Mouse (Mus musculus): ENCODE measurements around the gene P2rx1. TPM values are rescaled to one million over a fixed set of nuclear protein-coding genes. Genes with fewer than 3 reads are reported as not detected.

Gene P2rx1
- polyA plus RNA-seq, 1 experiment = not detected

DNA sequence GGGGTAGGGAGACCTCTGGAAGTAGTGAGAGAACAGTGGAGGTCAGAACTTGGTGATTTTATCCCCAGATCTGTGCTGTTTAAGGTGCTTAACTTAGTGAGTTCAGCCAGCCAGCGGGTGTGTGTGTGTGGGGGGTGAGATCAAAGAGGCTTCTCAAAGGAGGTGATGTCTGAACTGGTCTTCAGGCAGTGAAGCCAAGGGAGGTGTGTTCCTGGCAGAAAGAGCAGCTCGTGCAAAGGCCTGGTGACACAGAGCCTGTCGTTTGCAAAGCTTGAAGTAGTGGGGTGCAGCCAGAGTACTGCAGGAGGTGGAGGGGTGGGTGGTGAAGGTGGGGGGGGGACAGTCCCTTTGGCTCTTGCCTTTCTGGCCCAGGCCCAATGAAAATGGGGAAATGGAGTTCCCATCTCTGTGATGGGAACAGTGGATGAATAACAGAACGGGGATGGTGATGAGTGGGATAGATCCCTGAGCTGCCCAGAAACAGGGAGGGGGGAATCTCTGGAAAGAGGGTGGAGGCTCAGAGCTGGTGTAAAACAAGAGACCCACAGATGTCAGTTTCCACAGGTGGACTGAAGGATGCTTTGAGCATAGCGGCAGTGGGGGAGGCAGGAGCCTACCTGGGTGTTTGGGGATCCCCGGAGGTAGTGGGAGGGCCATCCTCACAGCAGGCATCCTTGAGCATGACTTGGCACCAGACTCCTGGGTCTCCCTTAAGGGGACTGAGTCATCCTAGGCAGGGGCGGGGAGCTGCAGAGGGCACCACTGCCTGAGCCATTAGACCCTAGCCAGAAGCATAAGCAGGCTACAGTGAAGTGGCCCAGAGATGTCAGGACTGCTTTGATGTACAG, 22.3 kb downstream of the P2rx1 start:
- no peak for TF ChIP-seq EP300 (IDR thresholded peaks at IDR 0.05; ENCODE audit: insufficient read depth, low read depth, low read length)
- no peak for TF ChIP-seq POLR2A (IDR thresholded peaks at IDR 0.05; ENCODE audit: insufficient read depth, low read length)
- TF ChIP-seq CTCF (IDR thresholded peaks at IDR 0.05; ENCODE audit: low read depth, low read length) = no peak
- Histone ChIP-seq H3K27me3 (ENCODE audit: control insufficient read depth, insufficient read depth, low read length, poor library complexity, severe bottlenecking) (no peaks in the 10 kb centered on the region), H3K36me3 (ENCODE audit: control insufficient read depth, insufficient read depth, low read length, poor library complexity, severe bottlenecking) (no peaks in the 10 kb centered on the region)

DNA sequence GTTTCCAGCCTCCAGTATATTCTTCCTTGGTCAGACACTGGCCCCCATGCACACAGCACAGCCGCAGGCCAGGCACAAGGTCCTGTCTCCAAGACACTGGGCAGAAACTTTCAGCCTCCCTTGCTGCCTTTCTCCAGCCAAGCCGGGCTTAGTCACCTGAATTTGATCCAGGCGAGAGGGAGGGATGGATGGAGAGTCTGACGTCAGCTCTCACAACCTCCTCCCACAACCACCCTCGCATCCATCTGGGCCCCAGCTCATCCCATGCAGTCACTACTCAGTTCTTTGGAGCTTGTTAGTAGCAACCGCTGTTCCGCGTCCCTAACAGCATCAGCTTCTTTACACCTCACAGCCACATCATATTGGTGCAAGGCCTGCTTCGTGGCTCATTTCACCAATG, 24.2 kb downstream of the P2rx1 start:
- TF ChIP-seq POLR2A (IDR thresholded peaks at IDR 0.05; ENCODE audit: insufficient read depth, low read length) = no peak
- TF ChIP-seq CTCF (IDR thresholded peaks at IDR 0.05; ENCODE audit: low read depth, low read length) = no peak
- TF ChIP-seq EP300 (IDR thresholded peaks at IDR 0.05; ENCODE audit: insufficient read depth, low read depth, low read length) = no peak
- no peak overlapping the region for H3K9ac ChIP-seq (ENCODE audit: low read depth, poor library complexity, severe bottlenecking)
- no peaks in the 10 kb centered on the region for H3K36me3 ChIP-seq (ENCODE audit: control insufficient read depth, insufficient read depth, low read length, poor library complexity, severe bottlenecking)
- no peaks in the 10 kb centered on the region for H3K27me3 ChIP-seq (ENCODE audit: control insufficient read depth, insufficient read depth, low read length, poor library complexity, severe bottlenecking)
- H3K27ac ChIP-seq (ENCODE audit: insufficient read depth, low read length) = no peak overlapping the region
- no peaks in the 10 kb centered on the region for H3K4me1 ChIP-seq (ENCODE audit: control insufficient read depth, insufficient read depth, low read length)
- no peaks in the 10 kb centered on the region for H3K9me3 ChIP-seq (replicated peaks; ENCODE audit: control insufficient read depth, insufficient read depth, low read length, poor library complexity, severe bottlenecking)
- H3K4me3 ChIP-seq (ENCODE audit: low read depth, low read length) = no peak overlapping the region

More for the DNA sequence above, 22.3 kb downstream of the P2rx1 start:
- no peak overlapping the region for H3K27ac ChIP-seq (ENCODE audit: insufficient read depth, low read length)
- no peaks in the 10 kb centered on the region for H3K4me1 ChIP-seq (ENCODE audit: control insufficient read depth, insufficient read depth, low read length)
- H3K9me3 ChIP-seq (replicated peaks; ENCODE audit: control insufficient read depth, insufficient read depth, low read length, poor library complexity, severe bottlenecking) = no peaks in the 10 kb centered on the region
- no peak overlapping the region for H3K9ac ChIP-seq (ENCODE audit: low read depth, poor library complexity, severe bottlenecking)
- H3K4me3 ChIP-seq (ENCODE audit: low read depth, low read length) = no peak overlapping the region

DNA sequence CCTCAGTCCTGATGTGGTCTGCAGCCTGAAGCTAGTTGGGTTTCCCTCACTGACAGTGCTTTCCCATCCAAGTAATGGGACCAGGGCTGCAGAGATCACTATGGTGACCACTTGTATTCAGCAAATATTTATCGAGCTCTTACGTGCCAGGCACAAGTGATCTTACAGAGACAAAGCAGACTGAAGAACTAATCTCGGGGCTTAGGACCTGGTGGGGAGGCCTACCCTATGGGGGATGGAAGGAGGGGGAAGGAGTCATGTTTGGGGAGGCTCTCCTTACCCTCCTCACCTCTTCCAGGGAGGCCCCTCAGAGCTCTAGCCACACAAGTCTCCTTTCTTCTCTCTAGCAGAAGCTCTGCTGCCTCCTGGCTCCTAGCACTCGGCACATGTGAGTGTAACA, 24.9 kb downstream of the P2rx1 start:
- Histone ChIP-seq H3K4me3 (ENCODE audit: low read depth, low read length) (no peak overlapping the region), H3K9me3 (replicated peaks; ENCODE audit: control insufficient read depth, insufficient read depth, low read length, poor library complexity, severe bottlenecking) (no peaks in the 10 kb centered on the region), H3K27me3 (ENCODE audit: control insufficient read depth, insufficient read depth, low read length, poor library complexity, severe bottlenecking) (no peaks in the 10 kb centered on the region), H3K4me1 (ENCODE audit: control insufficient read depth, insufficient read depth, low read length) (no peaks in the 10 kb centered on the region), H3K27ac (ENCODE audit: insufficient read depth, low read length) (no peak overlapping the region), H3K9ac (ENCODE audit: low read depth, poor library complexity, severe bottlenecking) (no peak overlapping the region), H3K36me3 (ENCODE audit: control insufficient read depth, insufficient read depth, low read length, poor library complexity, severe bottlenecking) (no peaks in the 10 kb centered on the region)
- TF ChIP-seq CTCF (IDR thresholded peaks at IDR 0.05; ENCODE audit: low read depth, low read length) (no peak), EP300 (IDR thresholded peaks at IDR 0.05; ENCODE audit: insufficient read depth, low read depth, low read length) (no peak), POLR2A (IDR thresholded peaks at IDR 0.05; ENCODE audit: insufficient read depth, low read length) (no peak)

DNA sequence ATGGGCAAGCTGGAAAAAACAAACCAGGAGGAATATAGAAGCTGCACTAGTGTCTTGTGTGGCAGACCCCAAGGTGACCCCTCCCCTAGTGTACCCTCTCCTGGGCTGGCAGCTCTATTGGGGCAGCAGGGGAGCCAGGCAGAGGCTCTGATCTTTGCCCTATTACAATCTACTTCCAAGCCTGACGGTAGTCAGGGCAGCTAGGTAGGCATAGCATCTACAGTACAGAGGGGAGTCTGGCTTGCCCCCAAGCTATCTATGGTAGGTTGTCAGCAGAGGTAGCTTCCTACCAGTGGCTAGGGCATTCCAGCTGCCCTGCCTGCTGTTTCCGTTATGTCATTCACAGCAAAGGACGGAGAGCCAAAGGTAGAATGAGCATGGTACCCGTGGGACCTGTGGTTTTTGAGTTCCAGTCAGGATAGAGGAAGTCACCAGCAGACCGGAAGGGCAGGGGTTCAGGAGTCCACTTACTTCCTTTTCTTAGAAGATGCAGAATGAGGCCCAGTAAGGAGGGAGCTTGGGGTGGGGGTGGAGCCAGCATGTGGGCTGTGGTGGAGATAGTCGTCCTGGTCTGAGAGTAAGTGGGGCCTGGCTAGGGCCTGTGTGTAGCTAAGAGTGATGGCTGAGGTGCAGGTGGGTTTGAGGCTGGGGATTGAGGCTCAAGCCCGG, 25.5 kb downstream of the P2rx1 start:
- Histone ChIP-seq H3K4me3 (ENCODE audit: low read depth, low read length) (no peak overlapping the region), H3K27ac (ENCODE audit: insufficient read depth, low read length) (no peak overlapping the region), H3K9me3 (replicated peaks; ENCODE audit: control insufficient read depth, insufficient read depth, low read length, poor library complexity, severe bottlenecking) (no peaks in the 10 kb centered on the region), H3K4me1 (ENCODE audit: control insufficient read depth, insufficient read depth, low read length) (no peaks in the 10 kb centered on the region), H3K36me3 (ENCODE audit: control insufficient read depth, insufficient read depth, low read length, poor library complexity, severe bottlenecking) (no peaks in the 10 kb centered on the region), H3K9ac (ENCODE audit: low read depth, poor library complexity, severe bottlenecking) (no peak overlapping the region), H3K27me3 (ENCODE audit: control insufficient read depth, insufficient read depth, low read length, poor library complexity, severe bottlenecking) (no peaks in the 10 kb centered on the region)
- TF ChIP-seq EP300 (IDR thresholded peaks at IDR 0.05; ENCODE audit: insufficient read depth, low read depth, low read length) (no peak), CTCF (IDR thresholded peaks at IDR 0.05; ENCODE audit: low read depth, low read length) (no peak), POLR2A (IDR thresholded peaks at IDR 0.05; ENCODE audit: insufficient read depth, low read length) (no peak)

DNA sequence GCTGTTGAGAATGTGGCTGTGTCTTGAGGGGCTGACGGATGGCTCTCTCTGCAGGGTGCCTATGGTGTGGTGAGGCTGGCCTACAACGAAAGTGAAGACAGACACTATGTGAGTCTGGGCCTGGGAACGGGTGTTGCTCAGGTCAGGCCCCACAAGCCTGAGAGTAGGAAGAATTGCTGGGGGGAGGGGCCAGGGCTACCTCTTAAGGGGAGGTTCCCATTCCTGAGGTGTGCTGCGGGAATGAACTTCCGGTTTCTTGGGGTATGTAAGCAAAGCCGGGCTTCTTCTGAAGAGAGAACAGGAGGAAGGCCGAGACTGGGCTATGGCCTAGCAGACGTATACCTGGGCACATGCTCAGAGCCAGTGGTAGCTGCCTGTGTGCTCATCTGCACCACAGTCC, 28.1 kb downstream of the P2rx1 start:
- no peak for TF ChIP-seq EP300 (IDR thresholded peaks at IDR 0.05; ENCODE audit: insufficient read depth, low read depth, low read length)
- no peak for TF ChIP-seq POLR2A (IDR thresholded peaks at IDR 0.05; ENCODE audit: insufficient read depth, low read length)
- TF ChIP-seq CTCF (IDR thresholded peaks at IDR 0.05; ENCODE audit: low read depth, low read length) = no peak
- Histone ChIP-seq H3K4me1 (ENCODE audit: control insufficient read depth, insufficient read depth, low read length) (no peaks in the 10 kb centered on the region), H3K4me3 (ENCODE audit: low read depth, low read length) (no peak overlapping the region), H3K36me3 (ENCODE audit: control insufficient read depth, insufficient read depth, low read length, poor library complexity, severe bottlenecking) (no peaks in the 10 kb centered on the region), H3K9ac (ENCODE audit: low read depth, poor library complexity, severe bottlenecking) (no peak overlapping the region), H3K27me3 (ENCODE audit: control insufficient read depth, insufficient read depth, low read length, poor library complexity, severe bottlenecking) (no peaks in the 10 kb centered on the region), H3K9me3 (replicated peaks; ENCODE audit: control insufficient read depth, insufficient read depth, low read length, poor library complexity, severe bottlenecking) (no peaks in the 10 kb centered on the region), H3K27ac (ENCODE audit: insufficient read depth, low read length) (no peak overlapping the region)

All from ES-Bruce4 (cell line).